Mouse (Mus musculus) C2C12 (cell line): ENCODE measurements around the gene Nans.

ENCODE experiments used
- CEBPB ChIP-seq: IDR thresholded peaks from one replicate; pipeline ENCODE4 v1.6.1; 2011; ENCODE audit warnings: low read depth, mild to moderate bottlenecking, control low read depth, moderate library complexity
- CTCF ChIP-seq: IDR thresholded peaks from one replicate; pipeline ENCODE4 v1.5.1; 2011; ENCODE audit not compliant: control insufficient read depth, insufficient read depth, insufficient read length
- FOSL1 ChIP-seq: IDR thresholded peaks from one replicate; pipeline ENCODE4 v1.8.0; 2011; ENCODE audit warnings: mild to moderate bottlenecking, low read length; ENCODE audit not compliant: poor library complexity, insufficient read depth, severe bottlenecking
- MAX ChIP-seq: IDR thresholded peaks from one replicate; pipeline ENCODE4 v1.6.1; 2011; ENCODE audit warnings: mild to moderate bottlenecking, control low read depth

GRCm38 (mm10) chr4:46493071-46493470, 4.0 kb downstream of the Nans start:
- no peak for TF ChIP-seq CEBPB
- no peak for TF ChIP-seq CTCF
- no peak for TF ChIP-seq FOSL1
- TF ChIP-seq MAX, result no peak
